Mouse (Mus musculus): ENCODE data around the gene Leng9. TPM values are rescaled to one million over a fixed set of nuclear protein-coding genes. Genes with fewer than 3 reads are reported as not detected.

Leng9 gene
- 3.8 TPM for polyA plus RNA-seq (2015; fragmentation: Illumina TruSeq; extraction: RNeasy Lipid Tissue Mini Kit (QIAGEN cat#74804); ENCODE audit: insufficient read depth, low replicate concordance)

DNA sequence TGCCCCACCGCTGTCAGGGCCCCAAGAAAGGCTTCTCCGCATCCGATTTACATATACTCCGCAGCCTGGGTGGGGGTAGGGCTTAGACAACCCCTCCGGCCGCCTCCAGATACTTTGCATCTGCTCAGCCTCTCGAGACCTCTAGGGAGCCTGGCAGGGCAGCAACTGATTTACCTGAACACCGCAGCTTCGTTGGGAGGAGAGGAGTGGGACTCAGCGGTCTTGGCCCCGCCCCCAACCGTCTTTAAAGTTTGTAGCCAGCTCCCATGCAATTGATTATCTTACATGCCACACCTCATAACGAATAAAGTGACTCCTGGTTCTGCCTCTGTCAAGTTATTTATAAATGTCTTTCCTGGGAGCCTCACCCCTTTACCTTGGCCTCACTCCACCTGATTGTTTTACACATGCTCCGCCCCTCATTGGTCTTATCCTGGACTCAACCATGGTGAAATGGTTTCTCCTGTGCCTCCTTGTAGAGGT is at the start of gene Leng9:
Leng9 (minus strand) TSS at position 316 of the 483 bp plus-strand sequence.

DNA sequence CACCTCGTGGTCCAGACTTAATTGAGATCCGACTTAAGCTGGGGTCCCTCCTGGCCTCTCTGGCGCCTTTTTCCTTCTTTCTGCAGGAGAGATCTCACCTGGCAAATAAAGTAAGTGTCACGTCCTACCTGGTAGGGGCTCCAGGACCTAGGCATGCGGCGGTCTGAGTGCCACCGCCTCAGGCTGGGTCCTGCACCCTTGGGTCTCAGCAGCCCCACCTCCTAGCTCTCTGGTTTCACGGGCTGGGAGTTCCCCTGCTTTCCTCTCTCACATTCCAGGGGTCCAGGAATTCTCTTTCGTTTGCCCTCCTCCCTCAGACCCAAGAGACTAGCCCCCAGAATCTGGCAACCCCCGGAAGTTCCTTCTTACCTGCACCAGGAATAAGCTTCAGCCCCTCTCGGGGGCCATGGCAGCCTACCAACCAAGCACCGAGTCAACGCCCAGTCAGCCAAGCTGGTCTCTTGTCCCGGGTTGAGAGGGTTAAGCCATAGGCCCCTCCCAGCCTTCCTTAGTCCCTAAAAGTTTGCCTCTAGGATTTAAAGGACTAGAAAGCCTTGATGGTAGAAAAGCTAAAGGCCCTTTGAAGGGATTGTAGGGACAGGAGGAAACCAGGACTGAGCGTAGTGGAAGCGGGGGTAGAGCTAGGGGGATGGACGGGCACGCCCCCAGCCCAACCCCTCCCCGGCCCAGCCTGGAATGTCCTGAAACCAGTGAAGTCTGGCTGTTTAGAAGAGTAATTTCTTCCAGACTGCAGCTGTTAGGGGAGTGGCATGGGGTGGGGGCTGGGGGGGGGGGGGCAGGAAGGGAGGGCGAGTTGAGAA is 14.1 kb upstream of the Leng9 start, which contains the start of gene Cdc42ep5:
Cdc42ep5 (minus strand) TSS at position 771 of the 821 bp plus-strand sequence.

DNA sequence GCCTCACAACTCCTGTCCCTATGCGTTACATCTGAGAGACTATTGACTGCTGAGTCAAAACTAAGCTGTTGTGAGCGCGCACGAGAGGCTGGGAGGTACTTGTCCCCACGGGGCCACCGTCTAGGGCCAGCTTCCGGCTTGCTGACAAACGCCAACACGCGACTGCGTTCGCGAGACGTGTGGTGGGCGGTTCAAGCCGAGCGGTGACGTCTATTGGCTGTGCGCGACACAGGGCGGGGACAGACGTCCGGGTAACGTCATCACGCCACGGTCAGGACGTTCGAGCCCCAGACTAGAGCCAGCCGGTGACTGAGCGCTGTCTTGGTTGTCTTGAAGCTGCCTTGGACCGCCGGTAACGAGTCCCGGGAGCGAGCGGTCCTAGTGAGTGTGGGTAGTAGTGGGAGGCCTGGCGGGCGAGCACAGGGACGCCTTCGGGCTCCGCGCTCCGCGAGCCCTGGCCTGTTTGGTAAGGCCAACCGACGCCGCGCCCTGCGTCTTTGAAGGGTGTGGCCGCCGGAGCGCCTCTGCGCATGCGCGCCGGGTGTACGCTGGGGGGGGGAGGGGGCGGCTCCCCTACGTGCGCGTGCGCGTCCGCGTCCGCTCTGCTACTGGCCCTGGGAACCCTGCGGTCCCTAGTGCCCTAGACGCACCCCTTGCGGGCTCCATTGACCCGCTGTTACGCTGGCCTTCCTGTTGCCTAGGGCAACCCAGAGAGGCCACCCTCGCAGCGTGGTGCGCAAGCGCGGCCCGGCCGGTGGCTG is 13.2 kb downstream of the Leng9 start, which contains the start of gene Leng8:
Leng8 (plus strand) TSS at position 269 of the 761 bp plus-strand sequence.

DNA sequence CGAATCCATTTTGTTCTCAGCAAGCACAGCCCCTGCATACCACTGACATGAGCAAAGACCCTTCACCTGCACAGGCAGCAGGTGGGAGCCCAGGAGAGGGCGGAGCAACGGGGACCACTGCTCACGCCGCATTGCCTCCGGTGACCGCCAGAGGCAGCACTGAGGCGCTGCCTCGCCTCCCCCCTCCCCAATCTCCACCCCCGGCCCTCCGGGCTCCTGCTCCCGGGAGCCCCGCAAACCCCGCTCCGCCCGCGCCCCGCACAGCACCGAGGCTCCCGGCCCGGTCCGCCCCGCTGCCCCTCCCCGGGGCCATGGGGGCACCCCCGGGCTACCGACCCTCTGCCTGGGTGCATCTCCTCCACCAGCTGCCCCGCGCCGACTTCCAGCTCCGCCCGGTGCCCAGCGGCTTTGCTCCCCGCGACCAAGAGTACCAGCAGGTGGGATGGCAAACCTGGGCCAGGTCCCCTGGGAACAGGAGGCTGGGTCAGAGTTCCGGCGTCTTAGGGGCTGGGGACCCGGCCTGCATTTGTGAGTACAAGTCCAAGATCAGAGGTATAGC is 30.8 kb downstream of the Leng9 start, which contains the start of gene Ttyh1:
Ttyh1 (plus strand) TSS at position 65 of the 559 bp plus-strand sequence.

Other genes with a start within 250 kb of the Leng9 start
- gene Lilra6, start 234.9 kb downstream of the Leng9 start, polyA plus RNA-seq (2015; fragmentation: Illumina TruSeq; extraction: RNeasy Lipid Tissue Mini Kit (QIAGEN cat#74804); ENCODE audit: insufficient read depth, low replicate concordance), result 14.6 TPM
- gene Lair1, start 87.2 kb downstream of the Leng9 start, polyA plus RNA-seq (2015; fragmentation: Illumina TruSeq; extraction: RNeasy Lipid Tissue Mini Kit (QIAGEN cat#74804); ENCODE audit: insufficient read depth, low replicate concordance), result 54.3 TPM
- gene Ttyh1, start 31.0 kb downstream of the Leng9 start, polyA plus RNA-seq (2015; fragmentation: Illumina TruSeq; extraction: RNeasy Lipid Tissue Mini Kit (QIAGEN cat#74804); ENCODE audit: insufficient read depth, low replicate concordance), result 0.36 TPM
- gene Leng8, start 13.3 kb downstream of the Leng9 start, polyA plus RNA-seq (2015; fragmentation: Illumina TruSeq; extraction: RNeasy Lipid Tissue Mini Kit (QIAGEN cat#74804); ENCODE audit: insufficient read depth, low replicate concordance), result 127 TPM
- gene Cdc42ep5, start 14.5 kb upstream of the Leng9 start, polyA plus RNA-seq (2015; fragmentation: Illumina TruSeq; extraction: RNeasy Lipid Tissue Mini Kit (QIAGEN cat#74804); ENCODE audit: insufficient read depth, low replicate concordance), result 1.5 TPM
- gene Lilra5, start 87.4 kb upstream of the Leng9 start, polyA plus RNA-seq (2015; fragmentation: Illumina TruSeq; extraction: RNeasy Lipid Tissue Mini Kit (QIAGEN cat#74804); ENCODE audit: insufficient read depth, low replicate concordance), result 5.0 TPM
- gene Ncr1, start 187.3 kb upstream of the Leng9 start, polyA plus RNA-seq (2015; fragmentation: Illumina TruSeq; extraction: RNeasy Lipid Tissue Mini Kit (QIAGEN cat#74804); ENCODE audit: insufficient read depth, low replicate concordance), result 29.3 TPM
- gene Gp6, start 247.4 kb upstream of the Leng9 start, polyA plus RNA-seq (2015; fragmentation: Illumina TruSeq; extraction: RNeasy Lipid Tissue Mini Kit (QIAGEN cat#74804); ENCODE audit: insufficient read depth, low replicate concordance), result 2.9 TPM

Data from spleen, adult 10 weeks (tissue).